Mouse (Mus musculus) retina, postnatal 7 days (tissue): ENCODE data around the gene Adam1a.

Source experiments
- DNase-seq: peaks from one replicate; pipeline ENCODE4 v3.0.0-alpha.2; 2012; ENCODE audit warnings: low read depth, low spot score

Gene Adam1a

GRCm38 (mm10) chr5:121500719-121501118, 44.6 kb downstream of the Adam1a start:
- no peak for DNase-seq

- no peak for DNase-seq
These were observed 52.0 kb downstream of the Adam1a start for GRCm38 (mm10) chr5:121493305-121493704.

- DNase-seq: no peak
These were observed 60.5 kb downstream of the Adam1a start for GRCm38 (mm10) chr5:121484801-121485200.

- peak; percentile 57 for DNase-seq
These were observed 67.6 kb downstream of the Adam1a start for GRCm38 (mm10) chr5:121477680-121478079.

GRCm38 (mm10) chr5:121476040-121476439, 69.2 kb downstream of the Adam1a start:
- no peak for DNase-seq

GRCm38 (mm10) chr5:121474610-121475009, 70.7 kb downstream of the Adam1a start:
- no peak for DNase-seq

- DNase-seq: no peak
These were observed 72.9 kb downstream of the Adam1a start for GRCm38 (mm10) chr5:121472411-121472810.

- DNase-seq: no peak
These were observed 75.7 kb downstream of the Adam1a start for GRCm38 (mm10) chr5:121469566-121469965.
